Mouse (Mus musculus) splenic B cell, adult 2 months (primary cell): Measurements from ENCODE around the gene Mutyh.

Experiments used
- DNase-seq: peaks from one replicate; pipeline ENCODE4 v3.0.0-alpha.2; 2011; ENCODE audit warnings: low read depth, low spot score
- H3K27me3 ChIP-seq: 2 replicates; pipeline ENCODE4 v1.6.1; 2012; ENCODE audit warnings: mild to moderate bottlenecking, low read length, moderate library complexity, mixed read lengths; ENCODE audit not compliant: control insufficient read depth, poor library complexity, insufficient read depth, severe bottlenecking
- H3K36me3 ChIP-seq: 2 replicates; pipeline ENCODE4 v1.6.1; 2012; ENCODE audit warnings: mild to moderate bottlenecking, low read length, moderate library complexity, mixed read lengths; ENCODE audit not compliant: control insufficient read depth, poor library complexity, insufficient read depth, severe bottlenecking

The Mutyh gene

DNA sequence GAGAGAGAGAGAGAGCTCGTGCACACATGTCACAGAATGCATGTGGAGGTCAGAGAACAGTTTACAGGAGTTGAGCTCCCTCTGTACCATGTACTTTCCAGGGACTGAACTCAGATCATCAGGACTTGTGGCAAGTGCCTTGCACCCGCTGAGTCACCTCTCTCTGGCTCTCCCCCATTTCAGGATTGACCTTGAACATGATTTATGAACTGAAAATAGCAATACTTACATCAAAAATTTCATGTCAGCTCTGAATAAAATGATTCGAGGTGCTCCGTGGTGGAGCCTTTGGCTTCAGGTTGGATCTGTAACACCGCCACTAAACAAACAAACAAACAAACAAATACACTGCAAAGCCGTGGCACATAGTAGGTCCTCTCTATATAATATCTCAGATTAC, 33.3 kb downstream of the Mutyh start:
- Histone ChIP-seq H3K36me3 (no peaks in the 10 kb centered on the region), H3K27me3 (no peaks in the 10 kb centered on the region)
- DNase-seq: no peak

DNA sequence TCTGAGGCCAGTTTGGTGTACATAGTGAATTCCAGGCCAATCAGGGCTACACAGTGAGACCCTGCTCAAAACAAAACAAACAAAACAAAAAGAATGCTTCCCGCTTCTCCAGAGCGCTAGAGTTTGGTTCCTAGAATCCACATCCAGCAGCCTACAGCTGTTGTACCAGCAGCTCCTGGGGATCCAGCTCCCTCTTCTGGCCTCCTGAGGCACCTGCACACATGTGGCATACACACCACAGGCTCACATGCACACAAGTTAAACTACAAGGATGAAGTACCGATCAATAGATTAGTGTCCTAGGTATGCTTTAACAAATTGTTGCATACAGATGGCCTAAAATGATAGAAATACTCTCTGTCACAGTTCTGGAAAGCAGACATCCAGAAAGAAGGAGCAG, 36.8 kb downstream of the Mutyh start:
- Histone ChIP-seq H3K36me3 (no peaks in the 10 kb centered on the region), H3K27me3 (no peaks in the 10 kb centered on the region)
- DNase-seq: no peak

DNA sequence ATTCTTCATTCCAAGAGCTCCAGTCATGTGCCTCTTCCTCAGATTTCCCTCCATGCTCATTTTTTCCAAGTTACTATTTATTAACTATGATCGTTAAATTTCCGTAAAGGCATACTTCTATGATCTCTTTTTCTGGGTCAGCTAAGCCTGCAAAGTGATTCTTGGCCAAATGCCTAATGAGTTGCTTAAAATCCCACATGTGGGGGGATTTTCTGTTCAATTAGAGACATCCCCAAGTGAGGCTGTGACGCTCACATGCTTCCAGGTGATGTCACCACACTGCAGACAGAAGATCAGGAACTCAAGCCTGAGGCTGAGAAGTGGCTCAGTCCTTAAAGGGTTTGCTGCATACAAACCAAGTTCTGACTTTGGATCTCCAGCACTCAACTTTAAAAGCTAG, 42.4 kb downstream of the Mutyh start:
- Histone ChIP-seq H3K36me3 (no peaks in the 10 kb centered on the region), H3K27me3 (no peaks in the 10 kb centered on the region)
- DNase-seq: no peak

GRCm38 (mm10) chr4:116854286-116854685, 46.8 kb downstream of the Mutyh start:
- no peak for DNase-seq
- H3K36me3 ChIP-seq: no peaks in the 10 kb centered on the region
- H3K27me3 ChIP-seq: no peaks in the 10 kb centered on the region

- Histone ChIP-seq H3K27me3 (no peaks in the 10 kb centered on the region), H3K36me3 (no peaks in the 10 kb centered on the region)
- no peak for DNase-seq
Measured at GRCm38 (mm10) chr4:116857203-116857602, 49.7 kb downstream of the Mutyh start.

DNA sequence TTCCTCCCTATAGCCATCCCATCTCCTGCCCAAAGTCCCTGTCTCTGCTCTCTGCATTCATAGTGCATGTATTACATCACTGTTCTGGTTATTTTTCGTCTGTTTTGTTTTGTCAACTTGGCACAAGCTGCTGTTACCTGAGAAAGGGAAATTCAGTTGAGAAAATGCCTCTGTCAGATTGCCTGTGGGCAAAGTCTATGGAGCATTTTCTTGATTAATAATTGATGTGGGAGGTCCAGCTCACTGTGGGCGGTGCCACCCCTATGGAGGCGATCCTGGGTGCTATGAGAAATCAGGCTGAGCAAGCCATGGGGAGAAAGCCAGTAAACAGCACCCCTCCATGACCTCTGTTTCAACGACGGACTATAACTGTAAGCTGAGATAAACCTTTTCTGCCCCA, 52.2 kb downstream of the Mutyh start:
- Histone ChIP-seq H3K27me3 (no peaks in the 10 kb centered on the region), H3K36me3 (no peaks in the 10 kb centered on the region)
- no peak for DNase-seq

DNA sequence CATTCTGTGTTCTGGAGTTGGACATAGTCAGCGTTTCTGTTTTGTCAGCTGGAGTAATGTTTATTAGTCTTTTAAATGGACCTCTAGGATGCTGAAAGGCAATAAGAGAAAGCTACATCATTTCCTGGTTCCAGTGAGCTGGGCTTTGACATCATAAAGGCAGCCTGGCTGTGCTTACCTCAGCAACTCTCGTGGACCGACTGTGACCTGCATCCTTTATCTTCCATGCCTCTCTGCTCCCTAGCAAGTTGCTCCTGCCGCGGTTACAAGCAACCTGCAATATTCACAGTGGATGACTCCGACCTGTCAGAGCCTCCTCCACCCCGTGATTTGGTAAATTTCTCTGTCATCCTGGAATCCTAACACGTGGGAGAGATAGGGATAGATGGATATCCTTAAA, 54.5 kb downstream of the Mutyh start:
- Histone ChIP-seq H3K36me3 (no peaks in the 10 kb centered on the region), H3K27me3 (no peaks in the 10 kb centered on the region)
- DNase-seq: no peak
